Mouse (Mus musculus): ENCODE data around the gene Peg3.
"Not testable (repeated sequence)": the region's sequence is repeated elsewhere in the genome, so short reads cannot be mapped to it uniquely, and the experiment has no call there.

Gene Peg3

DNA sequence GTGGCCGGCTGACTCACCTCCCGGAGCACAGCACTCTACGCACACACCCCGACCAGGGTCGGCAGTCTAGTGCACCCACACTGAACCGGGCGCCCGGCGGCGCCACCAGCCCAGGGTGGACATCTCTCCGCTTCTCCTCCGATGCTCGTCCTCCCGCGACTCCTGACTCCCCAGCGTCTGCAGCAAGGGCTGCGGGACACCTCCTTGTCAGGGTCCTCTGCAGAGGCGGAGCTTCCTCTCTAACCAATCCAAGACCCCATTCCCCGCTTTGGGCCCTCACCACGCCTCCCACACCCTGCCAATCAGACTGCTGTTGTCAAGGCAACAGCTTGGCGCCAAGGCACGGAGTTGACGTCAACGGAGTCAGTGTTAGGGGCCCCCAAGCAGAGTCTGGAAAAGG, at the start of gene Peg3, which contains the start of gene Usp29:
Peg3 (minus strand) TSS at position 191 of the 400 bp plus-strand sequence.
Usp29 (plus strand) TSS at position 338 of the 400 bp plus-strand sequence.
- no peak for DNase-seq (ENCODE audit: low spot score in 2 of 2)

DNA sequence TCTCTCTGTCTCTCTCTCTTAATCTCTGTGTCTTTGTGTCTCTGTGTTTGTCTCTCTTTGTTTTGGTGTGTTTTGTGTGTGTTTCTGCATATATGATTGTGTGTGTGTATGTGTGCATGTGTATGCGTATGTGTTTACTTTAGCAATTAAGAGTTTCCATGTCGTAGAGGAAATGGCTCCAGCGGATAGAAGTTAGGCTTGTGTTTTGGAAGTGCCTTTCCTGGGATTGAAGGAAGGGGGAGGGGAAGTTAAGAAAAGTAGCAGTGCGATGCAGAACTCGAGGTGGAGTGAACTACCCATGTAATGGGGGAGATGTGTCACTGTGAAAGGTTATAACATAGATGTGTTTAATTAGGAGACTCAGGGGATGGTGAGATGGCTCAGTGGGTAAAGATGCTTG, 48.9 kb upstream of the Peg3 start:
- no peak for DNase-seq (ENCODE audit: low spot score in 2 of 2)

DNA sequence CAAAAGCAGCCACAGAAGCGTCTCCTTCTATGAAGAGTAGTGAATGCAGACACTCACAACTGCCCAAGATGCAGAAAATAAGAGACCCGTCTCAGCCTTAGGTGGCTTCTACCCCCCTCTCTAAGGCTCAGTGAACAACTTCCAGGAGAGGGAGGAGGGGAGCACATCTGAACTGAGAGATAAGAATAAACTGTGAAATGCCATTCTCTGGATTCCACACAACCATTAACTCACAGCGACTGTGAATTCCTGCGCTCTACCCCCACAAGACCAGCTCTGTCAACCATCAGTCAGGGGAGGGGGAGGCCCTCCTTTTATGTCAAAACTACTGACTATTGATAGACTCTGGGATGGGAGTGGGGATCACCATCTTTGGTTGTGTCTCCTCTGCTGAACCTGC, 47.5 kb upstream of the Peg3 start:
- no peak for DNase-seq (ENCODE audit: low spot score in 2 of 2)

DNA sequence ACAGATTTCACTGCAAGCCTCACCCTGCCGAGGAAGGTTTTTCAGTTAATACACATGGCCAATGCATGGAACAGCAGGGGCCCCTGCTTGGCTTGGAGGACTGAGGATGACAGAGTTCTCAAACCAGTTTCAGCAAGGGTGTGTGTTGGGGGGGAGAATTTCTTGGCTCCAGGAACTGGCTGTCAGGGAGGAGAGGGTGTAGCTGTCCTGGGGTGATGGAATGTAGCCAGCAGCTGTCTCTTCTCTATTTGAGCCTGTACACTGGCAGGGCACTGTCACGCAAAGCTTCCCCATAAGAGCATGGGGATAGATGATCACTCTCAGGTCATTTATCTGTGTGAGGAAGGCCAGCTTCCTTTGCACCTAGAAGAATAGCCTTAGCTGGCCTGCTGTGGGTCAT, 46.9 kb upstream of the Peg3 start:
- no peak for DNase-seq (ENCODE audit: low spot score in 2 of 2)

DNA sequence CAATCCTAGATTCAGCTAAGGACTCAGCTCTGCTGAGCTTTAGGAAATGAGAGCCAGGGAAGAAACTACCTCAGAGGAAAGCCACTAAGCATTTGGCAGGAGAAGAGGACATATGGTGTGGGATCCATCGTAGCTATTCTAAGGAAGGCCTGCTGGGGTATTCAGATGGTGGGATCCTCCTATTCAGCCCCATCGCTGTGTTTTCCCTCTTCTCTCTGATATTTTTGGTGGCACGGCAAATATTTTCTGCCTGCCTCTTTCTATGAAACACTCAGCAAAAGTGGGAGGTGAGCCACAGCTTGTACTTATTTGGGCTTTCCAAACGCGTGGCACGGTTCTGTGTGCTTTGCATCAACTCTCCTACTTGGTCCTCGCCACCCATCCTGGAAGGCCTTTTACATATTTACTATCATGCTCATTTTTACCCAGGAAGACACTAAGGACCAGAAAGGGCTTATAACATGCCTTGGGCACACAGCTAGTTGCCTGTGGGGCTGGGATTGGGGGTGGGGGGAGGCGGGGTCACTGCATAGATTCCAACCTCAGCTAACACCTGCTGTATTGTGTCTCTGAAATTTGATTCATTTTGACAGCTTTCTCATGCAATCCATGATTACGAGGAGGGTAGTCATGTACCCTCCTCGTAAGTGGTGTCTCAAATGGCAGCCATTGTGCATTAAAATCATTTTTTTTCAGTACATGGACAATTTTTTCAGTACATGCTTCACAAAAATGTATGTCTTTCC, 46.3 kb upstream of the Peg3 start:
- no peak for DNase-seq (ENCODE audit: low spot score in 2 of 2)

DNA sequence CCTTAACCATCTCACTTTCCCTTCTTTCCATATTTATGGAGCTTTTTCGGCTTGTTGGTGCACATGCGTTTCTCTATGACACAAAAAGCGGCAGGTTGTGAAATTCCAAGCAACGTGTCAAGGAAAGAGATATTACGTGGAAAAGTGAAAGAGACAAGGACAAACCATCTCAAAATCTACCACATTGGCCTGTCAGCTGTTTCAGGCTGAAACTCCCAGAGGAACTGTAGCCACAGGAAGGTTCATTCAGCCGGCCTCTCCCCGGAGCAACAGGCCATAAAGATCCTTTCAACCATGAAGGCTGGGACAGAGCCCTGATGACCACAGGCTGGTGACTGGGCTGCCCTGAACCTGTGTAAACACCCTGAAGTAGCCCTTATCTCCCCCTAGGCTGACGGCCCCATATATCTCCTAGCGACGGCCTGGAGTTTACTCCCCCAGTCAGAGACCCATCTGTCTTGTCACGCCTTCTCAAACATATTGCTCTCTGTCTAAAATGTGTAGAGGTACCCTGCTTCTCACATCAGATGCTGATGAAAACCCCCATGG, 43.7 kb upstream of the Peg3 start:
- not testable (repeated sequence) for DNase-seq (ENCODE audit: low spot score in 2 of 2)

DNA sequence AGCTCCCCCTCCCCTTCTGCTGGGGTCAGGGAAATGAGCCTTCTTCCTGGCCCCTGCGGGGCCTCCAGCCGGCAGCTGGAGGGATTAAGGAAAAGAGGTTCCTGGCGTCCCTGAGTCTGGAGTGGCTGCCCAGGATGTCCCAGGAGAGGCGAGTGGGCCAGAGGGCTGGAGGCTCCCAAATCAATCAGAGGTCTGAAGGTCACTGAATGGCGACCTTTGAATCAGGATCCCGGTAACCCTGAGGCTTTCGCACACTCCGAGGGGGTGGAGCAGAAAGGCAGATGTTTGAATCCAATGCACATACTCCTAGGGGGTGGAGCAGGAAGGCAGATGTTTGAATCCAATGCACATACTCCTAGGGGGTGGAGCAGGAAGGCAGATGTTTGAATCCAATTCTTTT, 40.1 kb upstream of the Peg3 start:
- no peak for DNase-seq (ENCODE audit: low spot score in 2 of 2)

DNA sequence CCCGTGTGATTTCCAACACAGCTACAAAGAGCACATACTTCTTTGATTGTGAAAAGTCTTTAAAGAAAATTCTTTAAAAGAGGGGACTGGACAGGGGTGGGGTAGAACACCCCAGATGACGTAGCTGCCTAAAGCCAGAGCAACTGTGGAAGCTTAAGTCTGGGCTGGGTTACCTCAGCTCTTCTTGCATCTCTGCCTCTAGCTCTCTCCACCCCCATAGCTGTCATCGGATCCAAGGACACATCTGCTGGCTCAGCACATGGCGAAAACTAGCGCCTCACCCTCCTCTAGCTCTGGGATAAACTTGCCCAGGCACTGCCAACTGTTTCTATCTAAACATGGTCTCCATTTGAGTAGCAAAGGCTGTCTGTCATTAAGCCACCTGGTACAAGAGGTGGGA, 35.0 kb upstream of the Peg3 start:
- no peak for DNase-seq (ENCODE audit: low spot score in 2 of 2)

DNA sequence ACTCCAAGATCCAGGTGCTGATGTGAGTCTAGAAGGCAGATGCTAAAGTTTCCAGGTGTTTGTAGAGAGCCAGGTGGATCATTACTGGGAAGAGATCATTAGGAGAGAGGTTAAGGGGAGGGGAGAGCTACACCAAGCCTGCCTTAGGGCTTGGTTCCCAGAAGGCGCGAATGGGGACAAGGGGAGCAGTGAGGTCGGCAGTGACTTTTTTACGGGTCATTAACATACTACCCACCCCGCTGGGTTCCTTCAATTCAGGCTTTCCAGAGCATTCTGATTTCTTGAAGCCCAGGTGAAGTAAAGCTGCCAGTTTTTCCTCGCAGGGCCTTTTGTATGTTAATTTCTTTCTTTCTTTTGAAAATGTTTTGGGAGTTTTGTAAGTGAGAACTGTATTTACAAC, 29.9 kb upstream of the Peg3 start:
- no peak for DNase-seq (ENCODE audit: low spot score in 2 of 2)

DNA sequence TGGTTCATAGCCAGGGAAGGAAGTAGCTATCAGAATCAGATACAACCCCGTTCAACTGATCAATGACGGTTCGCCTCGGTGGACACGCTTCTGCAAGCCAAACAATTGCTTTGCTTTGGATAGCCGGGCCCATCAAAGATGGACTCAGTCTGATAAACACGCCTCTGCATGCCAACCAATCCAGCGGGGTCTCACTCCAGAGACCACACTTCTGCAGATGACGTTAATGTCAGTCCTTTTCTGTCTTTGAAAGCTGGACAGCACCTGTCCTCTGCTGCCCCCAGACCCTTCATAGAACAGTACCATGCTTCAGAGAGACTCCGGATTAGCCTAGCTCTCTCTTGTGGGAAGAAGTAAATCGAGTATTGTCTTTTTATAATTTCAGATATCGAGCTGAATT, 29.5 kb upstream of the Peg3 start:
- no peak for DNase-seq (ENCODE audit: low spot score in 2 of 2)

DNA sequence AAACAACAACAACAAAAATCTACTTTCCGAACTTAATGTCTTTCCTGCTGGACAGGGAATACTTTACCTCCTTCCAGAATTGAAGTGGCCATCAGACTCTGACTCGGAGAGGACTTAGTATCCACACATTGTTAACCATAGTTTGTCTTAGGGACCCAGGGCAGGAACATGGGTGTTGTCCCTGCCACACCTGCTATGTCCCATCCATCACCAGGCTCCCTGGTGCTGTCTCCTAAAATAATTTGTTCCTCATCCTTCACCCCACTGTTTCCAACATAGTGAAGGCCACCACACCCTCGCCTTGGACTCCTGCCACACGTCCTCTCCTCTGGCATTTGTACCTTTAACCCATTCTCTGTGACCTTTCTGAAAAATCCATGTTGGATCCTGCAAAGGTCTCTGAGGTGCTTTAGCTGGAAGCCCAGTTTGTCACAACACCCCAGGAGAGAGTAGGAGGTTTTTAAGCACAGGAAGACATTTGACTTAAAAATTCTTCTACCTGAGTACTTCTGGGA, 26.6 kb upstream of the Peg3 start:
- DNase-seq (ENCODE audit: low spot score in 2 of 2), result no peak

DNA sequence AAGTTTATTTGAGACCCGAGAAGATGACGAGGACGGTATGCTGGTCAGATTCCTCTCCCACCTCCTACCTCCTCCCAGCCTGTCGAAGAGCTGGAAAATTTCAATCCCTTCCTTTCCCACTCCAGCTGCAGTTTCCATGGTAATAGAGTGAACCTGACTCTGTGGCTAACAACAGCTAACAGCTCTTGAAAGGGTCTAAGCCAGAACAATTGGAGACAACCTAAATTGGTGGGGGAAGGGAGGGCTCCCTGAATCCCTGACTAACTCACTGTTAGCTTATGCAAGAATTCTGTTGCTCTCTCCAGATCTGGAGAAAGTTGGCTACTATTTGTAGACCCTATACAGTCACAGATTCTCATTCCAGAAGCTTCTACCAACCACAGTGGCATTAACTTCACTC, 23.2 kb upstream of the Peg3 start:
- no peak for DNase-seq (ENCODE audit: low spot score in 2 of 2)

DNA sequence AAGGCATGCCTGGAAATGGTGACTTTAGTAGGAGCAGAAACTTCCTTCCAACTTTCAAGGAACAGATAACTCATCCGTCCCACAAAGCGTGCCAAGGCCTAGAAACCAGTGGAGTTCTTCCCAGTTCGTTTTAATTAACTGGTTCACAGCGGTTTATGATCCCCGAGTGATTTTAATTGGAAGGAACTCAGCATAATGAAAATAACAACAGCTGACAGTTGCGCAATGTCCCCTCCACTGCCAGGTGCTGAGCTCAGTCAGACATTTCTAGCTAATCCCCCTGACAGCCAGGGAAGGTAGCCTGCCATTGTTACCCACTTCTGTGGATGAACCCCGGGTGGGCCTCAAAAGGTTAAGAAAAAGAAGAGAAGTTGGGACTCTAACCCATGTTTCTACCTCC, 19.0 kb upstream of the Peg3 start:
- DNase-seq (ENCODE audit: low spot score in 2 of 2), result no peak

DNA sequence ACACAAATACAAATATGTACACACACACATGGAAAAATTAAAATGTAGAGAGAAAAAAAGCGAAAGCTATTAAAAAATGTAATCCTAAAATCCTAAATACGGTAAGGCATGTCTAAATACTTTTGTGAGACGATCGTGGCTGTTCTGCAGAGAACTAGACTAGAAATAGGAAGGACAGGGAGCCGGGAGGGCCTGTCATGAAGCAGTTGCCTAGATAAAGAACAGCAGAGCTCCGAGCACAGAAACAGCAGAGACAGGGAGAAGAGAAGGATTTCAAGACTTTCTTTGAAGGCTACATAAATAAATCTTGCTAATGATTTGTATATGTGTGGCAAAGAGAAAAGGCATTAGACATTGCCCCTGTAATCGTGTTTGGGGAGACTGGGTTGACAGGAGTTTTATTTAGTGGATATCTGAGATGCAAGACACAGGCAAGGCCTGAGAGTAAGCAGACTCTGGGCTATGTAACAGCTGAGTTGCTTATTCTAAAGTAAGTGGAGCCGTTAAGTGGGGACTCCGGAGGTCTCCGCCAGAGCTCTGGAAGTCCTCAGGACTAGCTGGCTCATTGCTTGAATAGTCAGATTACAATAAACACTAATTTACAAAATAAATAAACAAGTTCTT, 14.2 kb upstream of the Peg3 start:
- DNase-seq (ENCODE audit: low spot score in 2 of 2), result no peak

DNA sequence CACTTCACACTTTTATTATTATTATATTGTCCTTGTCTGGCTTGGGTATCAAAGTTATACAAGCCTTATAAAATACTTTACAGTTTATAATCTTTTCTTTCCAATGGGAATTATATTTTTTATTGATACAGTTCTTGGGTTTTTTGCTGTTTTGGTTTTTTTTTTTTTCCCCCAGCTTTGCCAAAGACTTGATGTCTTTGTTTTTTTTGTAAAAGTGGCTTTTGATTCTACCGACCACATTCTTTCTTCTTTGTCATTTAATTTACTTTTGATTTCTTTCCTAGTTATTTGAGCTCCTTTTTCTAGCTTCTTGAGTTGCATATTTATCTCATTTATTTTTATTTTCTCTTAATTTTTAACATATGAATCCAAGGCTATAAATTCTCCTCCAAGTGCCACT, 5.8 kb upstream of the Peg3 start:
- no peak for DNase-seq (ENCODE audit: low spot score in 2 of 2)

DNA sequence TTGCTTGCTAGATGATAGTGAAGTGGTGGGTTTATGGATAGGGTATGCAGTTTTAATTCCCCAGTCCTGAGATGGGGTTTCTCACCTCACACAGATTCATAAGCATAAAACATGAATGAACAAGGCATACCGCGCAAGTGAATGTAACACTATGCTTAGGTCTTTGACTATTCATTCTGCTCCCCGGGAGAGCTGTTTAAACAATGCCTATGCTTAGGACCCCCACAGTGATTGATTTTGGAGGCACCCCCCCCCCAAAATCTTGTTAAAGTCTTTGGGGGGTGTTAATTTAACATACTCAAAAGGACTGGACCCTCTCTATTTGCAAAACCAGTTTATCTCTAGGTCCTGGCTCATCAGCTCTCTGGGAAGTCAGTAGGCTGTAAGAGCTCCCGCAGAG, 1.7 kb upstream of the Peg3 start:
- no peak for DNase-seq (ENCODE audit: low spot score in 2 of 2)

DNA sequence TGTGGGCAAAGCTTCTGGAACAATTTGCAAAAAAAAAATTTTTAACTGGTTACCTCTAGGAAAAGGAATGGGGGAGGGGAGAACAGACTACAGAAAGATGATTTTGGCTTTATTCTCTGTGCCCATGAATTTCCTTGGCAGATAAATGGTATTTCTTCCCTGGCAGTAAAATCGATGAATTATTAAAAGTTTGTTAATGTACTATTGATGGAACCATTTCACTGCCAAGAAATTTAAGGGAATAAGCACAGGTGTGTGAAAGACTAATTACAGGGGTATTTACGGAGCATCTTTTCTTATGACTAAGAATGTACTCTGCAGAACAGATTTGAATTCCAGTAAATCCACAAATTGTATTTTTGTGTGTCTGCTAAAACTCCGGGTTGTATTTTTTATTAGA, 1.1 kb upstream of the Peg3 start:
- no peak for DNase-seq (ENCODE audit: low spot score in 2 of 2)

DNA sequence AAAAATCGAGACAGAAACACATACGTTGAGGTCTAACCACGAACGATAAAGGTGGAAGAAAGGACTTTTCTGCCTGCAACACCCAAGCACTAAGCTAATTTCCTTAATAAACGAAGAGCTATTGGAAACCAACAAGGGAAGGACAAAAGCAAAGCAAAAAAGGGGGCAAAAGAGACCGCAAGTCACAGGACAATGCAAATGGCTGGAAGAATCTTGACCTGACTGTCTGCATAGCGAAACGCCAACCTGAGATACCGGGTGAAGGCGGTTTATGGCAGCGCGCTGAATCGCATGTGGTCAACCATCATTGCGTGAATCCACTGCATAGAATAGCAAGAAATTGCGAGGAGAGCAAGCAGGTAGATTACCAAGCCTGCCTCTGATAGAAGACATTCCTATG, 570 bp upstream of the Peg3 start:
- DNase-seq (ENCODE audit: low spot score in 2 of 2), result no peak

DNA sequence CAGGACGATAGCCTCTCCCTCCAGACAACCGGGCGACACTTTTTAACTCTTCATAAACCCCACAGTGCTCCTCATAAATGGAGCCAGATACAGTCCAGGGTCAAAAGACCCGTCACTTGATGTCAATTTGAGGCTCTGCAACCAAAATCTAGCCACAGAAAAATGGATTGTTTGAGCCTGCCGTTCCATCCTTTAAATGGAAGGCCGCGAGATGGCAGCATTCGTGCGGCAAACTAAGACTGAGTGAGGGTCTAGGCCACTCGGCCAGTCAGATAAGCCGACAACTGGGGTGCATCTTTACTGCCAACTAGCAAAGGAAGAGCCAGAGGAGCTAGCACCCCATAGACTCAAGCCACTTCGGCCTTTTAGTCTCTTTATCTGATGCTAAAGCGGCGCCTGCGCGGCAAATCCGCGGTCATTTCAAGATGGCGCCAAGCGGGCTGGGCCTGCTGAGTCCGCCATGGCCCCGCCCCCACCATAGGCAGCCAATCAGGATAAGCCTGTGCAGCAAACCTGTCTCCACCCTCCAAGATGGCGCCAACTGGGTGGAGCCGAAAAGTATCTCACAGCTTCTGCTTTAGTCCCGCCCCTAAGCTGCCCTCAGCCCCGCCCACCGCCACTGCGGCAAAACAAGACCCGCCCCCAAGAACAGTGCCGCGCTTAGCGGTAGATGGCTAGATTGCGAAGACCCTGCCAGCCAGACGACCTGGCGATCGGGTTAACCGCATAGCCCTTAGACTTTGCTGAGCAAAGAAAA, 992 bp downstream of the Peg3 start:
- DNase-seq (ENCODE audit: low spot score in 2 of 2), result peak in 1 of 2 experiments; percentile 34

DNA sequence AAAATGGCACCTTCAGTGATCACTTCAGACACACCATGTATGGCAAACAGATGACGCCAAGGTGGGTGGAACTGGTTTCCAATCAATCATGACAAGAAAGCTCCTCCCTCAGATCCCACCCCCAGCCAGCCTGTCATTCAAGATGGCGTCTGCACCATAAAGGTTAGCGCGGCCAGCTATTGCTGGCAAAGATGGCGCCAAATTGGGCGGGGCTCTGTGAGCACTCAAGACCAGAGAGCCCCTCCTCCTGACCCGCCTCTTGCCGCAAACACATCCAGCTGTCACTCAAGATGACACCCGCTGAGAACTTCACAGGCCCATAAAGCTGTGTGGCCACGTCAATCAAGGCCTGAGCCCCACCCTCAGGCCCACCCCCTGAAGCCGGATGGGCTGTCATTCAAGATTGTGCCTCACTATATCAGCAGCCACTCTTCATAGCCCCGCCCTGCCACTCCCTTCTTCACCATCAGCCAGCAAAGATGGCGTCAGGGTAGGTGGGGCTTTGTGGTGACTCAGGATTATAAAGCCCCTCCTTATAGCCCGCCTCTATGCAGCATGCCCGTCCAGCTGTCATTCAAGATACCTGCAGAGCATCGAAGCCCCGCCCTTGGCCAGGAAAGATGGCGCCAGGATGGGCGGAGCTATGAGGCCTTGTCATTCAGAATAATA, 1.8 kb downstream of the Peg3 start:
- peak in 1 of 2 experiments; percentile 5 for DNase-seq (ENCODE audit: low spot score in 2 of 2)

DNA sequence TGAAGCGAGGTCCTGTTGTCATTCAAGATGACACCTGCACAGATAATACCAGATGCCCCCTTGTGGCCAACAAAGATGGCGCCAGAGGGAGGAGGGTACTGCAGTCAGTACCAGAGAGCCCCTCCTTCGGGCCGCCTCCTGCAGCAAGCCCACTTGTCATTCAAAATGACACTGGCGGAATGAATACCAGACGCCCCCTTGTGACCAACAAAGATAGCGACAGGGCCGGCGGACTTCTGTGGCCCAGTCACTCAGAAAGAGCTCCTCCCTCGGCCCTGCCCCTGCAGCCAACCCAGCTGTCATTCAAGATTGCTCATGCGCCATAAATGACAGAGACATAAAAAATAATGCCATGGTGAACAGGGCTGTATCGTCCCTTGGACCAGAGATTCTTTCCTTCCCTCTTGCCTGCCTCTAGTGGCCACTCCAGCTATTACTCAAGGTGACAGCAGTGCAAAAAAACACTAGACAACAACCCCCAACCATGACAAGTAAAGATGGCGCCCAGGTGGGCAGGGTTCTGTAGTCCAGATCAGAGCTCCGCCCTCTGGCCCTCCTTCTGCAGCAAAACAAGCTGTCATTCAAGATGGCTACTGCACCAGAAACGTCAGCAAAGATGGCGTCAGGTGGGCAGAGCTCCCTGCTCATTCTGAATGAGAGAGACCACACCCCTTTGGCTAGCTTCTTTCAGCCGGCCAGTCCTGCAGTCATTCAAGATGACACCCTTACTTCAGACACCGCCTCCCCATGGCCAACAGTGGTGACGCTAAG, 2.7 kb downstream of the Peg3 start:
- no peak for DNase-seq (ENCODE audit: low spot score in 2 of 2)
